Mouse (Mus musculus): Measurements from ENCODE around the gene Aasdhppt.

DNA sequence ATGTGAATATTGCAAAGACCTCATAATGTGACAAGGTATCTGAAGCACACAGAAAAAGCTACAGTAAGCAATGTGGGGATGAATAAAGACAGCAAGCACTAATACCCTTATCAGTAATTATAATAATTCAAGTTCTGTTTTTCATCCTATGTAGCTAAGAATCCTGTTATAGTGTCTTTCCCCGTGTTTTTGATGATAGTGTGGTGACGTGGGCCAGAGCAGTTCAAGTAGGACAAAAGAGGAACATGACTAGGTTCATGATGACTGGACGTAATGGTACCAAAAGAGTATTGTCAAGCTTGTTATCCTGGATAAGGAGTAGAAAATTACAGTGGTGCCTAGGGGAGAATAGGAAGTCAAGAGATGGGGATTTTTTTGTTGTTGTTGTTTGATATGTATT lies 1.4 kb upstream of the Aasdhppt start:
- TF ChIP-seq CTCF (conservative IDR thresholded peaks at IDR 0.05; ENCODE audit: low read length) = no peak
- TF ChIP-seq POU5F1 (IDR thresholded peaks at IDR 0.05; ENCODE audit: borderline replicate concordance, low read length) = no peak
